Mouse (Mus musculus) embryonic facial prominence, embryonic 10.5 days (tissue): ENCODE measurements around the gene Tango6. TPM values are rescaled to one million over a fixed set of nuclear protein-coding genes. Genes with fewer than 3 reads are reported as not detected.

ENCODE experiments used
- DNase-seq: peaks from one replicate; pipeline ENCODE4 v3.0.0-alpha.2; 2017; ENCODE audit warnings: low spot score
- H3K27ac ChIP-seq: fragments of 300-500 bp; sonication (generic); replicated peaks from 2 replicates; pipeline ENCODE4 v1.5.1; 2016; ENCODE audit warnings: mild to moderate bottlenecking
- H3K27me3 ChIP-seq: fragments of 300-500 bp; sonication (generic); replicated peaks from 2 replicates; pipeline ENCODE4 v1.6.1; 2016; ENCODE audit warnings: low read depth, mild to moderate bottlenecking; ENCODE audit not compliant: poor library complexity, severe bottlenecking
- H3K36me3 ChIP-seq: fragments of 300-500 bp; sonication (generic); replicated peaks from 2 replicates; pipeline ENCODE4 v1.6.1; 2016; ENCODE audit warnings: mild to moderate bottlenecking, moderate library complexity
- H3K4me1 ChIP-seq: fragments of 300-500 bp; sonication (generic); 2 replicates; pipeline ENCODE4 v1.6.1; 2016
- H3K4me3 ChIP-seq: fragments of 300-500 bp; sonication (generic); 2 replicates; pipeline ENCODE4 v1.5.1; 2016; ENCODE audit warnings: mild to moderate bottlenecking, moderate library complexity
- H3K9me3 ChIP-seq: fragments of 300-500 bp; sonication (generic); 2 replicates; pipeline ENCODE4 v1.6.1; 2016; ENCODE audit warnings: mild to moderate bottlenecking
- WGBS: fragments of 180-500 bp; shearing (Covaris S2); methylation state at CpG from one replicate; pipeline ENCODE4 v1.1.7; 2016; 5-methylcytosine and 5-hydroxymethylcytosine counted together
- polyA plus RNA-seq: library from polyadenylated mRNA; unstranded; fragments of >200 nt; fragmentation: Nextera tagmentation; extraction: Ambion mirVana; gene quantifications from 2 replicates; pipeline ENCODE4 v1.2.1, GENCODE M21; 2016

Tango6 gene
- polyA plus RNA-seq, 1 experiment from 2014 or later: 16.3 TPM

DNA sequence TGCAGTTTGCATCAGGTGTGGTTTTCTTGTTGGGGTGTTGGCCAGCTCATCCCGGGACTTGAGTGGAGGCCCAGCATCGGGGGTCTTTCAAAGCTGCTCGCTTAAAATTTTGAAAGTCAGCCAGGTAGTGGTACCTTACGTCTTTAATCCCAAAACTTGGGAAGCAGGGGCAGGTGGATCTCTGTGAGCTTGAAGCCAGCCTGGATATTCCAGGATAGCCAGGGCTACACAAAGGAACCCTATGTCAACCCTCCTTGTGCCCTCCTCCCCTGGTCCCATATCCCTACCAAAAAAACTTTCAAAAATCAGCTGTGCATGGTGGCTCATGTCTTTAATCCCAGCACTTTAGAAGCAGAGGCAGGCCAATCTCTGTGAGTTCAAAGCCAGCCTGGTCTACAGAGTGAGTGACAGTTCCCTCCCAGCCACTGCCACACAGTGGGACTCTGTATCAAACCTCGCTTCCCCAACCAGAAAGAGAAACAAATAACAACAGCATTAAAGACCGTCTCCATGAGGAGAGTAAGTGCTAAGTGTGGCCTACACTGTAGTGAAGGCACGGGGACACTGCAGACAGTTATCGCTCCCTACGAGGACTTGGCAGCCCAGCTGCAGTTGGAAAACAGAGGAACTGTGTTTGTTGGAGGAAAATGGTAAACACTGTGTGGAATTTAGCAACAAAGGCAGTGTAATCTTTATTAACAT, 21.5 kb downstream of the Tango6 start:
- peaks cover 10% of the 10 kb centered on the region for H3K4me1 ChIP-seq
- no peaks in the 10 kb centered on the region for H3K27me3 ChIP-seq
- H3K9me3 ChIP-seq: no peaks in the 10 kb centered on the region
- H3K36me3 ChIP-seq: peaks cover 54% of the 10 kb centered on the region
- DNase-seq: no peak
- 84% methylated on average over 9 of the region's 9 CpGs for WGBS
- H3K27ac ChIP-seq: peak overlapping the region; percentile 71
- H3K4me3 ChIP-seq: no peak overlapping the region

- H3K27ac ChIP-seq: peak overlapping the region; percentile 71
- 43% methylated on average over 9 of the region's 9 CpGs for WGBS
- H3K27me3 ChIP-seq: no peaks in the 10 kb centered on the region
- peak; percentile 32 for DNase-seq
- peaks cover 10% of the 10 kb centered on the region for H3K4me1 ChIP-seq
- no peaks in the 10 kb centered on the region for H3K9me3 ChIP-seq
- no peak overlapping the region for H3K4me3 ChIP-seq
- peaks cover 49% of the 10 kb centered on the region for H3K36me3 ChIP-seq
These were observed 22.0 kb downstream of the Tango6 start for GRCm38 (mm10) chr8:106704901-106705321.

DNA sequence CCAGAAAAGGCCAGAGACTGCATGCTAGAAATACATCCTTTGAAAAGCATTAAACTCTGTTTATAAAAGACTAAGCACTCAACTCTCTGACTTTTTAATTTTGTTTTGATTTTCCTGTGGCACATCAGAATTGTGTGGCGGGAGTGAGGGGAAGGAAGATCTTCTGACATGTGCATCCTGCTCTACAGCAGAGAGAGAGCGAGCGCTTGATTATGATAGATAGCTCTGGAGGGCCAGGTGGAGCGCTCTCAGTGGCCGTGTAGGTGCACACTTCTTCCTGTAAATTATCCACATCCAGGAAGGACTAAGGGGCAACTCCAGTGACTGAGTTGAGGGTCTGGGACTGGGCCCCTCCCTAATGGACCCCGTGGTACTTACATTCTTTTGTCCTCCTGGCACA, 23.3 kb downstream of the Tango6 start:
- Histone ChIP-seq H3K4me1 (peaks cover 10% of the 10 kb centered on the region), H3K27ac (0 out of 2 replicates have a peak overlapping the region, but pooled peaks have one; percentile 30), H3K36me3 (peaks cover 39% of the 10 kb centered on the region), H3K27me3 (no peaks in the 10 kb centered on the region), H3K9me3 (no peaks in the 10 kb centered on the region), H3K4me3 (no peak overlapping the region)
- DNase-seq: no peak
- WGBS: 86% methylated on average over 6 of the region's 6 CpGs

DNA sequence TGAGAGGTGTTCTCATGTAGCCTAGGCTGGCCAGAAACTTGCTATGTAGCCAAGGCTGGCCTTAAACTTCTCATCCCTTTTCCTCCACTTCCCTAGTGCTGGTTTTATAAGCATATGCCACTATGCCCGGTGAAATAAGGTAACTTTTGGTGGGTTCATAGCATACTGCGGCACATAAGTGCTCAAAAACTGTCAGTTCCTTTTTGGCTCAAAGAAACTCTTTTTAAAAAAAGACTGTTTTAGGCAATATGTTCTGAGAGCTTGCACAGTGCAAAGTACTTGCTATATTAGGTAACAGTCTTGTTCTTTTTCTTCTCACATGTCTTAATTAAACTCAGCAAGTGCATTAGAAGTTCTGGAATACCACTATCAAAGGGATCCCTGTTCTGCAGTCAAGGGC, 27.1 kb downstream of the Tango6 start:
- Histone ChIP-seq H3K27ac (no peak overlapping the region), H3K4me3 (no peak overlapping the region), H3K27me3 (no peaks in the 10 kb centered on the region), H3K36me3 (peaks cover 20% of the 10 kb centered on the region), H3K9me3 (no peaks in the 10 kb centered on the region), H3K4me1 (peaks cover 10% of the 10 kb centered on the region)
- WGBS: 96% methylated on average over 2 of the region's 2 CpGs
- DNase-seq: no peak

GRCm38 (mm10) chr8:106712487-106712886, 29.6 kb downstream of the Tango6 start:
- Histone ChIP-seq H3K27ac (0 out of 2 replicates have a peak overlapping the region, but pooled peaks have one; percentile 10), H3K4me3 (no peak overlapping the region), H3K9me3 (no peaks in the 10 kb centered on the region), H3K4me1 (peaks cover 8% of the 10 kb centered on the region), H3K27me3 (no peaks in the 10 kb centered on the region), H3K36me3 (peaks cover 14% of the 10 kb centered on the region)
- no peak for DNase-seq
- 84% methylated on average over 3 of the region's 3 CpGs for WGBS

- WGBS: 62% methylated on average over 4 of the region's 4 CpGs
- Histone ChIP-seq H3K27ac (peak overlapping the region; percentile 41), H3K4me1 (peaks cover 15% of the 10 kb centered on the region), H3K36me3 (peaks cover 14% of the 10 kb centered on the region), H3K4me3 (no peak overlapping the region), H3K9me3 (no peaks in the 10 kb centered on the region), H3K27me3 (no peaks in the 10 kb centered on the region)
- DNase-seq: no peak
These were observed 31.4 kb downstream of the Tango6 start for GRCm38 (mm10) chr8:106714297-106714696.

GRCm38 (mm10) chr8:106718091-106718500, 35.2 kb downstream of the Tango6 start:
- H3K4me1 ChIP-seq: peaks cover 31% of the 10 kb centered on the region
- H3K27me3 ChIP-seq: no peaks in the 10 kb centered on the region
- H3K36me3 ChIP-seq: peaks cover 26% of the 10 kb centered on the region
- 31% methylated on average over 17 of the region's 17 CpGs for WGBS
- DNase-seq: peak; percentile 76
- H3K27ac ChIP-seq: no peak overlapping the region; the same call in 1 of the 2 replicates
- no peaks in the 10 kb centered on the region for H3K9me3 ChIP-seq
- no peak overlapping the region; the same call in 1 of the 2 replicates for H3K4me3 ChIP-seq

- Histone ChIP-seq H3K4me1 (peaks cover 34% of the 10 kb centered on the region), H3K4me3 (no peak overlapping the region), H3K27me3 (peaks cover 12% of the 10 kb centered on the region), H3K36me3 (peaks cover 37% of the 10 kb centered on the region), H3K27ac (peak overlapping the region; percentile 48; the same call in 1 of the 2 replicates), H3K9me3 (no peaks in the 10 kb centered on the region)
- 60% methylated on average over 8 of the region's 8 CpGs for WGBS
- no peak for DNase-seq
These were observed 38.1 kb downstream of the Tango6 start for GRCm38 (mm10) chr8:106720921-106721320.

GRCm38 (mm10) chr8:106722453-106722852, 39.6 kb downstream of the Tango6 start:
- Histone ChIP-seq H3K4me1 (peaks cover 44% of the 10 kb centered on the region), H3K27me3 (peaks cover 20% of the 10 kb centered on the region), H3K9me3 (no peaks in the 10 kb centered on the region), H3K27ac (no peak overlapping the region), H3K4me3 (no peak overlapping the region), H3K36me3 (peaks cover 39% of the 10 kb centered on the region)
- 61% methylated on average over 6 of the region's 6 CpGs for WGBS
- no peak for DNase-seq

GRCm38 (mm10) chr8:106723921-106724320, 41.1 kb downstream of the Tango6 start:
- peaks cover 20% of the 10 kb centered on the region for H3K27me3 ChIP-seq
- WGBS: 19% methylated on average over 2 of the region's 2 CpGs
- H3K9me3 ChIP-seq: no peaks in the 10 kb centered on the region
- H3K4me1 ChIP-seq: peaks cover 44% of the 10 kb centered on the region
- peaks cover 39% of the 10 kb centered on the region for H3K36me3 ChIP-seq
- no peak overlapping the region for H3K4me3 ChIP-seq
- peak; percentile 25 for DNase-seq
- H3K27ac ChIP-seq: no peak overlapping the region

GRCm38 (mm10) chr8:106726551-106726950, 43.7 kb downstream of the Tango6 start:
- no peak for DNase-seq
- Histone ChIP-seq H3K4me3 (no peak overlapping the region), H3K27me3 (peaks cover 20% of the 10 kb centered on the region), H3K9me3 (no peaks in the 10 kb centered on the region), H3K36me3 (peaks cover 37% of the 10 kb centered on the region), H3K27ac (no peak overlapping the region), H3K4me1 (peaks cover 35% of the 10 kb centered on the region)
- WGBS: 91% methylated on average over 6 of the region's 6 CpGs

DNA sequence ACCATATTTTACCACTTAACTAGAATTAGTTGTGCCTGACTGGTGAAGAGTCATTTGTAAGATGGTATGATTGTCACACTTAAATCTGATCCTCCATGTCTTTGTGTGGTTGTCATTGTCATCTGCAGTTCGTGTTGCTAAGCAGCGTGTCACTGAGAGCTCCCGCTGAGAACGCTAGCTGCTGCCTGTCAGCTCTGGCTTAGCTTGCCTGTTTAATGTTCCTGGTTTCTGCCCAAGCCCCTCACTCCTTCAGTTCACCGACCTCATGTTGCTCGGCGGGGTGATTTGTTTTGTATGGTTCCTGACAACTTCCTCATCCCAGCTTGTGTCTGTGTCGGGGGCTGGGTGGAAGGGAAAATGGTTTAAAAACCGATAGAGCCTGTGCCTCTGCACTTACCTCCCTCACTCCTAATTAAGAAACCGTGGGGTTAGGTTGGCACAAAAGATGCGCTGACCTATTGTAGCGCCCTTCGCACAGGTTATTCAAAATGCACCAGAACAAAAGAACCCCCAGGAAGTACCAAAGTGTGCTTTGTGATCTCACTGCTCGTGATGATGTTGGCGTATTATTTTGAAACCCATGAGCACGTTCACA, 44.5 kb downstream of the Tango6 start:
- Histone ChIP-seq H3K9me3 (no peaks in the 10 kb centered on the region), H3K27ac (peak overlapping the region; percentile 52), H3K4me1 (peaks cover 35% of the 10 kb centered on the region), H3K27me3 (peaks cover 20% of the 10 kb centered on the region), H3K4me3 (peak overlapping the region; percentile 25; the same call in 1 of the 2 replicates), H3K36me3 (peaks cover 38% of the 10 kb centered on the region)
- 36% methylated on average over 16 of the region's 16 CpGs for WGBS
- peak; percentile 54 for DNase-seq

GRCm38 (mm10) chr8:106727889-106728288, 45.0 kb downstream of the Tango6 start:
- H3K4me3 ChIP-seq: no peak overlapping the region
- WGBS: 67% methylated on average over 1 of the region's 1 CpGs
- peaks cover 34% of the 10 kb centered on the region for H3K4me1 ChIP-seq
- H3K36me3 ChIP-seq: peaks cover 38% of the 10 kb centered on the region
- H3K27me3 ChIP-seq: peaks cover 20% of the 10 kb centered on the region
- H3K9me3 ChIP-seq: no peaks in the 10 kb centered on the region
- H3K27ac ChIP-seq: peak overlapping the region; percentile 52; the same call in 1 of the 2 replicates
- DNase-seq: no peak
